Mouse (Mus musculus): ENCODE results near the gene Sidt1.

Sidt1 gene

DNA sequence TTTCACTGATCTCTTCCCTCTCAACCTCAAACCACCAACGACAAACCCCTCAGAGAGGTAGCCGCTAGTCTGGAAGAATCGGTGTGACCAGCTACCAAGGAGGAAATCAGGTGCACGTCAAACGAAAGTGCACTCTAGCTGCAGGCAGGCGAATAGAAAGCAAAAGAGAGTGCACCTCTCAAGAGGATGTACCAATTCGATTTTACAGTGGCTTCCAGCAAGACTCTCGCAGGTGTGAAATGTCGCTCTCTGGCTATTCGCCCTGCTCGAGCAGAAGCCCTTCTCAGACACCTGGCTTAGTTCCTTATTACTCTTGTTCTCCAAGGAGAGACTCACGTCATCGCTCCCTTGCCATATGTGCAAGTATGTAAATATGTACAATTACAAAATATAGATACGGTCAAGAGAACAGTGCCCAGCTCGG is at the start of gene Sidt1:
Sidt1 (minus strand) TSS at position 336 of the 424 bp plus-strand sequence.
- DNase-seq (ENCODE audit: low spot score), result no peak

DNA sequence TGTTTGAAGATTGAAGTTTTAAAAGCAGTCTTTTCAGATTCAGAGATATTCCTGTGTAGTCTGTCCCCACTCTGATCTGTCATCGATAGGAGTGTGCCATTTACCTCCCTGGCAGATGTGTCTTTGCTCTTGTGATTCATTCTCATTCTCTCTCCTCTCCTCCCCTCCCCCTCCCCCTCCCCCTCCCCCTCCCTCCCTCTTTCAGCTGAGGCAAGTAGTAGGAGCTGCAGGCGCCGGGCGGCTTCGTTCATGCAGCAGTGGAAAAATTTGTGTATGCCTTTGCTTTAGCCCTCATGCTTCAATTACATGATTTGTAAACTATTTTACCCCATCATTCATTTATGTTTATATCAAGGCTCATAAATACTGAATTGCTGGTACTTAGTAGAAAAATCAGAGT is 48.6 kb upstream of the Sidt1 start:
- no peak for DNase-seq (ENCODE audit: low spot score)

DNA sequence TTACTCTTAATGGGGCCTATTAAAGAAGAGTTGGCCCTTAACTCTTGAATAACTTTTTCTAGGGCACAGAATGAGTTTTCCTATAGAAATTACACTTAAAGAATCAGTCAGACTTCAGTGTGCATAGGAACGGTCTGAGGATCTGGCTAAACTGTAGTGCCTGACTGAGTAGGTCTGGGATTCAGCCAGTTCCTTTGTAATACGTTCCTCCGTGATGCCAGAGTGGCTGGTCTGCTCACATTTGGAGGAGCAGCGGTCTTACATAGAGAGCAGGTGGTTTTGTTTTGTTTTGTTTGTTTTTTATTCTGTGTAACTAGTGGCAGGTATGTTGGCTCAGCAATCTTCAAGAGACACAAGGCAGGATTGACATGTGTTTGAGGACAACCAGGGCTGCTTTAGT is 47.0 kb upstream of the Sidt1 start:
- no peak for DNase-seq (ENCODE audit: low spot score)

DNA sequence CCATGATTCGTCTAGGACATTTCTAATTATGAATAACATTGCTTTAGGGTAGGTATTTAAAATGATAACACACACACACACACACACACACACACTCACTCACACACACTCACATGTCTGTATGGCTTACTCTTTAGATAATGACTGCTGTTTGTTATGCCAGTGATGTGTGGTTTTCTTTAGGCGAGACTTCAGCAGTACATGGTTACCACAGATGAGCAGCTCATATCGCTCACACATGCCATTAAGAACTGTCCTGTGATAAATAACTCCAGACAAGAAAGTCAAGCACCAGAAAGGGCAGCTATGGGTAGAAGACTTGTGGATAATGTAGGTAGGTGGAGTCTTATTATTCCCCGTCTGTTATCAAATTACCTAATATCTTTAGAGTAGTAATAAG is 42.5 kb upstream of the Sidt1 start:
- no peak for DNase-seq (ENCODE audit: low spot score)

DNA sequence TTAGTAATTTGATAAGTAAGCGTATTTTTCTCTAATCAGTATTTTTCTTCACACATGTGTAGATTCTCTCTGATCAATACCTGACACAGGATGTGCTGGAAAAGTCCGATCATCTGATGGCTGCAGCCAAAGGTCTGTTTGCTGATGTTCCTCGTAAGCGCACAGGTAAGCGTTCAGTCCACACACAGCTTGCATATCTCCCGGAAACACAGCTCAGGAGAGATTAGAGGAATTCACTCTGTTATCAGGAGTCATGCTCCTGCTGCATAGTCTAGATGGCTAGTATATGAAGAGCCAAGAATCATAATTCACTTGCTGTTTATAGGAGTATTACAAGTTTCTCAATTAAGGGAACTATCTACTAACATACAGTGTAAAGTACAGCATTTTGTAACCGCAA is 32.5 kb upstream of the Sidt1 start:
- no peak for DNase-seq (ENCODE audit: low spot score)

DNA sequence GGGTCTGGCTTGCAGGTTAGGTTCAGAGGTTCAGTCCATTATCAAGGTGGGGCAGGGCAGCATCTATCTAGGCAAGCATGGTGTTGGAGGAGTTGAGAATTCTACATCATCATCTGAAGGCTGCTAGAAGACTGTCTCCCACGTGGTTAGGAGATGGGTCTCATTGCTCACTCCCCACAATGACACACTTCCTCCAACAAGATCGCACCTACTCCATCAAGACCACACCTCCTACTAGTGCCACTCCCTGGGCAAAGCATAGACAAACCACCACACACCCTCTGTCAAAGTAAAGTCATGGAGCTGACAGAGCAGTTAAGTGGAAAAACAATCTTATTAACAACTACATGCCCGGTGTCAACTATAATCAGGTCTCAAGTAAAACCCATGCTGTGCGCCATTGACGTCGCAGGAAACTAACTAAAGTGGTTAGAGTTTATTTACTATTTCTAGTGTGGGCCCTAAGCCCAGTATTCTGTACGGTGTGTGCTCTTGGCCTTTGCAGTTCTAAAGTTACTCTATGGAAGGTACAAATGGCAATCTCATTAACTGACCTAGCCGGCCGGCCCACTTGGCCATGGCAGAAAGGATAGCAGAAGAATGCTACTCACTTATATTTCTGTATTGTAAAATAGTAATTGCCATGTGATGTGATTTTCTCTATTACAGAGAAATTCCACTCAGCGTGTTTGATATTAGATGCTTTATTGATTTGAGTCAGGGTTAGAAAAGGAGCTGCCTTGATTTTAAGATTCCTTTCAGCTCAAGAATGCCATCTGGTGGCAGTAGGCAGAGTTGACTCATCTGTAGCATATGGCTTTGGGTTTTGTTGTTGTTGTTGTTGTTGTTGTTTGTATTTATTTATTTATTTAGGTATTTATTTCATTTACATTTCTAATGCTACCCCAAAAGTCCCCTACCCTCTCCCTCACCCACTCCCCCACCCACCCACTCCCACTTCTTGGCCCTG is 29.2 kb upstream of the Sidt1 start:
- DNase-seq (ENCODE audit: low spot score), result no peak

DNA sequence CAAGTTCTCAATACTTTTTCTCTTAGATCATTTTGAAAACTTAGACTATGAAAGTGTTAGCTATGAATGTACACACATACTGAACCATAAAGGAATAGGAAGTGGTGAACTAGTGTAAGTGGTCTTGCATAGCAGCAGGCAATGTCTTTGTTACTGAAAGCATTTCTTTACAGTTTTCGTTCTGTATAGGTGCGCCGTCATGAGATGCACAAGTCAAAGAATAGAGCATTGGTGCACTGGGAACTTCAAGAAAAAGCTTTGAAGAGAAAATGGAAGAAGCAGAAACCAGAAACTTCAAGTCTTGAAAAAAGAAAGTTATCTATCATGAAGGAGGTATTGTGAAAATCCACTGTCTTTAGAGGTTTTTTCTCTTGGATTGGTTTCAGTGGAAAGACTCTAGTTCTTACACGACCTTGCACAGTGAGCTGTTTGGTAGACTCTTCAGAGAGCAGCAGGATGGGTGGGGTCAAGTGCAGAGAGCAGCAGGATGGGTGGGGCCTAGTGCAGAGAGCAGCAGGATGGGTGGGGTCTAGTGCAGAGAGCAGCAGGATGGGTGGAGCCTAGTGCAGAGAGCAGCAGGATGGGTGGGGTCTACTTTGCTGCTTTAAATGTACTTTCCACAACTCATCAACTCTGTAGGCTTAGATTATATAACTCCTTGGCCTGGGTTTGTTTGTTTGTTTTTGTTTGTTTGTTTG is 24.7 kb upstream of the Sidt1 start:
- DNase-seq (ENCODE audit: low spot score), result no peak

DNA sequence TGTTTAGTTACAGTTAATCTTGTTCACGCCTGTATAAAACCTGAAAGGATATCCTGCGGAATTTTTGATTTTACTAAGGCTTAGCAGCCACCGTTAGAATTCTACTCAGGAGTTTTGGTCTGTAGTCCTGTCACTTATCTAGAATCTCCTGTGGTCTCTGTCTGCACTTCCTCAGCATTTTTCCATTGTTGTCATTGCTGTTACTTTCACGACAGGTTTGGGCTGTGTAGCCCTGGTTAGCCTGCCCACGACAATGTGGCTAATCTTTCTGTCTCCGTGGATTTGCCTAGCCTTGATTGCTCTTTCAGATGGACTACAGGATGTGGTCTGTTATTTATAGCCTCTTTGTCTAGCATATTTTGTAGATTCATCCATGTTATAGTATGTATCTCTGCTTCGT is 23.3 kb upstream of the Sidt1 start:
- DNase-seq (ENCODE audit: low spot score), result no peak

DNA sequence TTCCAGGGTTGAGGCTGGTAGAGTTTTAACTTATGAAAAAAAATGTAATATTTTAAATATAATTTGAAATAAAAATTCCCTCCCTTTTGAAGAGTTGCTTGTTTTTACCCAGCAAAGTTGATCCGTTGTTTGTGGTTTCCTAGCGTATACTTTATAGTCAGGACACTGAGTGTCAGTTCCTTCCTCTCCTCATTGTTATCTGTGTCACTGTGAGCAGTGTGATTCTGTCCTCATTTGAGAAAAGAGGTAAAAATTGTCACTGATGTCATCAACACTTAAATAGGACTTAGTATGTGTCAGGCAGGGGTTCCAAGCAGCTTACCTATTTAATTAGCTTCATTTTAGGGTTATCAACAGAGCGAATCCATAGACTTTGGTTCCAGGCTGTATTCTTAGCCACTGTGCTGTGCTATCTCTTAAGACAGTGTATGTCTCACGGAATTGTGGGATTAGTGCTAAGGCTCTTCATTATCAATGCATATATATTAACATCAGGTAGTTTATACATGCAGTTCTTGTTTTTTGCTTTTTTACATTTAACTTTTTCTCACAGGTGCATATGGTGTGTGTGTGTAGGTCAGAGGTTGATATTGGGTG is 16.9 kb upstream of the Sidt1 start:
- no peak for DNase-seq (ENCODE audit: low spot score)

DNA sequence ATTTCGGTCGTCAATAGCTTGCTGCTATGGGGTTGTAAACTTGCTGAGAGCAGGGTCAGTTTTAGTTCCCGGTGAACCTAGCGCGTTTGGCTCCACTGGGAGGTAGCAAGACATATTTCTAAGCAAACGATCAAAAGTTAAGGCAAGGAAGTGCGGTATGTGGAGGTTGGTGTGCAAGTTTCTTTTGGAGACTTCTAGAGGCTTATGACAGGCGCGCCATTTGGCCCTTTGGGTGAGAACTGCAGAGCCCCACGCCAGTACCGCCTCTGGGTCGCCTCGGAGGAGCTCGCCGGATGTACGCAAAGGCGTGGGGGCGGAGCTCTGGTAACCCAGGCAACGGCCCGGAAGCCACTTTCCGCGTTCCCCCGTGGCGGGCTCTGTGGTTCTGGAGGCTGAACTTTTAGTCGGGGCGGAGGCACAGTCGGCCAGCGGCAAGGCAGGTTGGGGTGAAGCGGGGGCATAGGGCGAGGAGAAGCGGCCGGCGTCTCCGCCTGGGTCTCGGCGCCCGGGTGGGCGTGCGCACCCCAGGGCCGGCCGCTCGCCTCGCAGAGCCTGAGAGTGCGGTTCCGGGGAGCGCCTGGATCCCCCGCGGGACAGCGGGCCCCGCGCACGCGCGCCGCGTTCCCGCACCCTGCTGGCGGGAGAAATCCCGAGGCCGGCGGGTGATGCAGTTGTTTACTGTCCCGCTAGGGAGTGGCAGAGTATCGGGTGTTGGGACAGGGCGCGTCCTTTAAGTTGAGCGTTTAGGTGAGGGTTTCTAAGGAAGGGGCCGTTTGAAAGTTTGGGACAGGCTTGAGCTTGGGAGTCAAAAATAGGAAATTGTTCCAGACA is 14.3 kb upstream of the Sidt1 start, which contains the start of gene Spice1:
Spice1 (plus strand) TSS at position 51 of the 831 bp plus-strand sequence.
- DNase-seq (ENCODE audit: low spot score), result peak; percentile 93

DNA sequence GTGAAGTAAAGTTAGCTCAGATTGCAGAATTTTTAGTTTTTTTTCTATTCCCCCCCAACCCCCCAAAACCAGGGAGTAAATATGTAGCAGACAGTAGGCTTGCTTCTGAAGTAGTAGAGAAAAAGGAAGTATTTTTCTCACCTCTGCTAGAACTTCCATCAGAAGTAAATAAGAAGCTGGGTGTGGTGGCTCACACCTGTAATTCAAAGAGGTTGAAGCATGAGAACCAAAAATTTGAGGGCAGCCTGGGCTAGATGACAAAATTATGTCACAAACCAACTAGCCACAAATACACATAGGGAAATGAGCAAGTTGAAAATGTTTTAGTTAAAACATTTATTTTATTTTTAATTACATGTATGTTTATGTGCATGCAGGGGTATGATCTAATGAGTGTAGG is 4.5 kb upstream of the Sidt1 start:
- DNase-seq (ENCODE audit: low spot score), result no peak

DNA sequence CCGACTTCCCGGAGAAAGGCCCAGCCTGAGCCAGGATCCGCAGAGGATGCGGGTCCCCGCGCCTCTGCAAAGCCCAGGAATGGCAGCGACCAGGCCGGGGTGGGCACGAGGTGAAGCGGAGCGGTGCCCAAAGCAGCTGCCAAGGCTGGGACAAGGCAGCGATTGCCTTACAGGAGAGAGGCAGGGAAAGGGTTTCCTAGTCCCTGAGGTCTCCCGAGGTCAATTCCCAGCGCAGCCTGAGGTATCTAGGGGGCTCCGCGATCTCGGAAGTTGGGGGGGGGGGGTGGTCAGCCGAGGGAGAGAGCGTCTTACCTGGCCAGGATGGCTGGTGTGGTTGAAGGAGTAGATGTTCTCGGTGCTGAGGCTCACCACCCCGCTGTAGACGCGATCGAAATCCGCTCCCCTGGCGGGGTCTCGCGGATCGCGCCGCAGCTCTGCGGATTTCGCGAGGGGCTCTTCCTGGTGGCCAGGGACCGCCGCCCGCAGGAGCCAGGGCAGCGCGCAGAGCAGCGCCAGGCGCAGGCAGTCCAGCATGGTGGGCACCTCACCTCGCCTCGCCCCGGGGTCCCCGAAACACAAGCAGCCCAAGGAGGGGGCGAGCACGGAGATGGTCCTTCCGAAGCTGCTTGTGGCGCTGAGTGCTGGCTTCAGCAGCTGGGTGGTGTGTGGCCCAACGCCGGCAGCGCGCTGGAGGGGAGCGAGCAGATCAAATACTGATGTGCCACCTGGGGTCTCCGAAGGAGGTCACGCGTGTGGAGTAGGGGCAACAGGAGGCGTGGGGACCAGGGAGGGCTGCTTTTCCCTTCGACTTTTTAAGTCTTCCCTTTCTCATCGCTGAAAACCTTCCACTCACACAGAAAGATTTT is 768 bp downstream of the Sidt1 start:
- no peak for DNase-seq (ENCODE audit: low spot score)

DNA sequence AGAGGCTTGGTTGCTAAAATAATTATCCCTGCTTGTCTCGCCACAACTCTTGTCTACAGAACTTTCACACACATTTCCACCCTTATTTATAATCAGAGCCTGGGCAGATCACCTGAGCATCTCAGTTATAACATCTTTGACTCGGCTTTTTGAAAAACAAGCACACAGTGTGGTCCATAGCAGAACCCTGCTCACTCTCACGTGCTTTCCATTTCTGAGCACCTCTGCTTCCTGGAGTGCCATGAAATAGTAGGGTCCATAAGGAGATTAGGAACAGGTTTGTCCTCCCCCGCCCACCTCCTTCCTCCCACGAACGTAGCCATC is 1.4 kb downstream of the Sidt1 start:
- no peak for DNase-seq (ENCODE audit: low spot score)

DNA sequence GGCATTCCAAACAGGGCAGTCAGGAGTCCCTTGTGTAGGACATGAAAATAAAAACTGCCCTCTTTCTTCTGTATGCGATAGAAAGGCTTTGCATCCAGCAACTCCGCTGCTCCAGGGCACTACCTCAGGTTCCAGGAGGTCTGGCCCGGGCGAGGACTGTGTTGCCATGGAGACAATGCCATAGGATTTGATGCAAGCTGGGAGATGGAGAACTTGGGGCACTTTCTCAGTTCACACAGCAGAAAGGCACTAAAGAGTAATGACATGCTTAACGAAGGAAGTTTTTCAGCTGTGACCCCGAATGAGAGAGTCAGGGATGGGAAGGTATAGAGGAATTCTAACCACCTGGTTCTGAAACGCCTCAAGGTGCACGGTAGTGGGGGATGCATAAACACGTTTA is 1.8 kb downstream of the Sidt1 start:
- no peak for DNase-seq (ENCODE audit: low spot score)

DNA sequence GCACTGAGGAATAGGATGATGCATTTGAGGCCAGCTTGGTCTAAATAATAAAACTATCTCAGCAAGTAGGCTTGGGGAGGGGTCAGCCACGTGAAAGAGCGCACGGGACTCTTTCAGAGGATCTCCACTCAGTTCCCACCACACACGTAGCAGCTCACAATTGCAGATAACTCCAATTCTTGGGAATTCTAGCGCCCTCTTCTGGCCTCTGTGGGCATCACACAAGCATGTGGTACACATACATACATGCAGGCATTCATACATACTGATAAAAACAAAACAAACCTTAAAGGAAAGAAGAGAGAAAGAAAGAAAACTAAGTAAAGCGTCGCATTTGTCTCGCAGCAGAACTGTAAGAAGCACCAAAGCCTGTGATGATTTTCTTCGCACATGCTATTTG is 2.3 kb downstream of the Sidt1 start:
- DNase-seq (ENCODE audit: low spot score), result peak; percentile 15

DNA sequence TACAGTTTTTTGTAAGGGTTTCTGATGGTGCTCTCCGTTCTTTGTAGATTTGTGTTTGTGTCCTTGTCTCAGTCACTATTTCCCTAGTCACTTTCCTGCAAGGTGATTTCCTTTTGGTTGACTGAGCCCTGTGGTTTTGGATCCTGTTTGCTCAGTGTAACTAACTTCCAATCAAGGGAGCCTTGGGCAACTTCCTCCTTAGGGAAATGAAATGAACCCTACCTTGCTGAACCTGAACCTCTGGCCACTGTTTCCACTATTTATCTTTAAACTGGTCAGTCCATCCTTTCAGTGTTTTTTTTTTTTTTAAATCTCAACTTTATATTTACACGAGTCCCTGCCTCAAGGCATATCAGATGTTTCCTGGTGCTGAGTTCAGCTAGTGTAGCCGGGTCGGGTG is 4.4 kb downstream of the Sidt1 start:
- no peak for DNase-seq (ENCODE audit: low spot score)

DNA sequence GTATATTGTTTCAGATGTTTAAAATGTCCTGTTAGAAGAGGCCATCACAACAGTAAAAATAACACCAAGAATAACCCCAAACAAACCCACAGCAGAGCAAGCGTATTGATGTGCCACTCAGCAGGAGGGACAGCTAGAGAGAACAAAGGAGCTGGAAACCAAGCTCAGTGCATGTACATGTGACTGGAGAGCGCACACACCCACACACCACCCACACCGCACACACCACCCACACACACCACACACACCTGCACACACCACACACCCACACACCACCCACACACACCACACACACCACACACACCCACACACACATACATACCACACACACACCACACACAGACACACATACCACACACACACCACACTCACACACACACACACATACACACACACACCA is 12.8 kb downstream of the Sidt1 start:
- no peak for DNase-seq (ENCODE audit: low spot score)

DNA sequence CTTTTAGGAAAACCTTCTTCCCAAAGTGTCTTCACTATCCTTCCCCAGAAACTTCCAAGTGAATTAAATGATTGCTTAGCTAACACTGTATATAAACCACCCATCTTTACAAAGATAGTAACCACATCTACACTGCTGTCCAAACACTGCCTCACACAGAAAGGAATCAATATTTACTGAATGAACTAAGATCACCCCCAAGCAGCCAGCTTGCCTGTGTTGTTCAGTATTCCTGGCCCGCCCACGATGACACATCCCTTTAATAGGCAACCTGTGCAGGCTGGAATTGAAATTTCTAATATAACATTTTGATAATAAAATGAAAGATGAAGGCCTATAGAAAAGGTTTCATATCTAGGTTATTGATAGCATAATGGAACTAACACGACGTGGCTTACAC is 16.6 kb downstream of the Sidt1 start:
- DNase-seq (ENCODE audit: low spot score), result no peak

DNA sequence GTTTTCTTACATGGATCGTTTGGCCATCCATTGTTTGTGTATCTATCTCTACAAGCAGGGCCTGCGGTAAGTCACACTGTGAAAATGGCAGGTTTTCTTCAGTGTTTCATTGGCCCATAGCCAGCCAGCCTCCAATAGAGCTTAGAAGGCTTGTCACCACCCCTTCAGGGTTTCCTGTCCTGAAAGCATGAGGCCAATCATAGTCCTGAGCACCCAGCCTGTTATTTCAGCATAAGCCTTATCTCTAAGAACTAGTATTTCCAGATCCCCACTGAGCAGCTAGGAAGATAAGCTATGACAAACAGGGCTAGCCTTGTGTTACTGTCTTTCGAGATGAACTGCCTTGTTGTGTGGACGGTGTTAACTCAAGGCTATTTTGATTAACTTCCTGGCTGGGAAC is 19.6 kb downstream of the Sidt1 start:
- no peak for DNase-seq (ENCODE audit: low spot score)

DNA sequence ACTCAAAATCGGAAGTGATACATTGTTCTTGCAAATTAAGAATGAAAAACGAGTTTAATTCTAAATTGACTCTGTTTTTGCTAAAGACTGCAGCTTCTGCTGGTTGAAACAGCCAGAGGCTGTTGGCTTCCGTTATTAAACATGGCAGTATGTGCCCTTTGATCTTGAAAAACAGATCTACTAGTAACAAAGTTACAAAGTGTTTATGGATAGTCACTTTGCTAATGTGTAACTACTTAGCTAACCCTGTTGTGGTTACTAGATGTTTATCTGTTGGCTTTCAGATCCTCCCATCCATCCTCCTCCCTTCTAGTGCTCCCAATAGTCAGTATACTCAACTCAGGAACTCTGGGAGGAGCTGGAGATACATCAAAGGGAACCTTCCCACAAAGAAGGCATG is 27.4 kb downstream of the Sidt1 start:
- no peak for DNase-seq (ENCODE audit: low spot score)

DNA sequence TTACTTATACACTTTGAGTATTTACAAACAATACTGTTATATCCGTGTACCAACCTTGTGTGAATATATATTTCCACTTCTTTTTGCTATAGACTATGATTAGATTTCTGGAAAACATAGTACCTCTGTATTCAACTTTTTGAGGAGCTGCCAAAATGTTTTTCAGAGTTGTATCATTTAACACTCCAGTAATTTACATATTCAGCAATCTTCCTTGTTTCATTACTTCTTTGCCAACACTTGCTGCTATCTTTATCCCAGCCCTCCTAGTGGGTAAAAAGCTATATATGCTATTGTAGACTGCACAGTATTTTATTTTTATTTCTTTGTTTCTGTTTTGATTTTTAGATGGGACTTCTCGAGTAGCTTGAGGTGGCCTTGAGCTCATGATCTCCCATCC is 29.2 kb downstream of the Sidt1 start:
- DNase-seq (ENCODE audit: low spot score), result no peak
